Mouse (Mus musculus) brain, embryonic 14.5 days (tissue): ENCODE measurements around the gene 9030612E09Rik. TPM values are rescaled to one million over a fixed set of nuclear protein-coding genes. Genes with fewer than 3 reads are reported as not detected.

Experiments
- DNase-seq: peaks from one replicate; pipeline ENCODE4 v3.0.0-alpha.2; 2011; ENCODE audit warnings: low read depth
- CTCF ChIP-seq: fragments of 200-500 bp; IDR thresholded peaks from 2 replicates; pipeline ENCODE4 v1.5.1; 2012; ENCODE audit warnings: inconsistent platforms, mild to moderate bottlenecking, moderate library complexity, borderline replicate concordance; ENCODE audit not compliant: insufficient read depth, insufficient read length; ENCODE audit errors: extremely low read depth
- POLR2A ChIP-seq: fragments of 200-500 bp; IDR thresholded peaks from 2 replicates; pipeline ENCODE4 v1.6.1; 2012; ENCODE audit warnings: mild to moderate bottlenecking, inconsistent platforms, borderline replicate concordance; ENCODE audit not compliant: poor library complexity, insufficient read depth, insufficient read length, severe bottlenecking; ENCODE audit errors: extremely low read depth
- polyA plus RNA-seq: library from polyadenylated mRNA; depleted of rRNA; stranded (reverse); fragments of >200 nt; gene quantifications from 2 replicates; pipeline ENCODE4 v1.2.3, GENCODE M21; 2012

9030612E09Rik gene
- polyA plus RNA-seq, 1 experiment = 3.3 TPM

DNA sequence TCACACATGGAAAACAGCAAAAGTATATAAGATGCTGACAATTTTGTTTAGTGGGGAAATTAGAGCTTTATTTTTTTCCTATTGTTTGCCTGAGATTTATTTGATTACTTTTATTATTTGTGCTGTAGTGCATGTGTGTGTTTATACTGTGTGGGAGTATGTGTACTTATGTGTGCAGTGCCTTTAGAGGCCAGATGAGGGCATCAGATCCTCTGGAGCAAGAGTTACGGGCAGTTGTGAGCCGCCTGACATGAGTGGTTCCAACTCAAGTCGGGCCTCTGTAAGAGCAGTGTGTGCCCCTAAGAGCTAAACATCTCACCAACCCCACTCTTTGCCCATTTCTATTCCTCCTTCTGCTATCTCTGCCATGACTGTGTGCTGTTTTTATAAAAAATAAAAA lies 7.7 kb upstream of the 9030612E09Rik start:
- TF ChIP-seq POLR2A (no peak), CTCF (peak; percentile 13; the same call in 1 of the 2 replicates)

DNA sequence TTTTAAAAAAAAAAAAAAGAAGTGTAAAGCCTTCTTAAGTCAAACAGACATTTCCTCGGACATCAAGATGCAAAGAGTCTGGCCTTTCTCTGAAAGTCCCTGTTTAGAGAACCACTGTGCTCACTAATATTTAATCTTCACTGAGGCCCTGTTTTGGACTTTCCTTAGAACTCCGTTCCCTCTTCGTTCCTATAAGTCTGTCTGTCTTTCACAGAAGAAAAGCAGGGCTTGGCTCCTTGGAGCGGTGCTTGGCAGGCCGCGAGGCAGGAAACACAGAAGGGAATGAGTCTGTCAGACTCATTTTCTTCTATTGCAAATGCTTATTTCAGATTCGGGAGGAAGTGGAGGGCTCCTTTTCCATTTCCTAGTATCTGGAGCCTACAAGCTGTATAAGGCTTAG lies 5.7 kb upstream of the 9030612E09Rik start:
- TF ChIP-seq POLR2A (no peak), CTCF (no peak)
- DNase-seq = no peak

More for the DNA sequence above, 7.7 kb upstream of the 9030612E09Rik start:
- no peak for DNase-seq

DNA sequence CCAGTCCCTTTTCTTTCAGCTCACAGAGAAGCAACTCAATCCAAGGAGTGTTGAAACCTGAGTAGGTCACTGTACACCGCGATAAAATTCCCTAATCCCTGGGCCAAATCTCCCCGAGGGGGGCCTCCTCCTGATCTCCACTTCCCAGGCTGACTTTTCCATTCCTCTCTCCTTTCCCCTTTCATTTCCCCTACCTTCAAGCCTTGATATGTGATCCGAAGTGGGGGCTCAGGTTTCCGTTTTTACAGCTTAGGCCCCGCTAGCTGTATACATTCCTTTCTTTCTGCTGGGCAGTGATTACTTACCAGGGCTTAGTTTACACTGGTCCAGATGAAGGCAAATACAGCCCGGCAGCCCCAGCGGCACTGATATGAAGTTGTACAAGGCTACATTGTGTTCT lies 3.4 kb upstream of the 9030612E09Rik start:
- peak; percentile 35 for DNase-seq
- no peak for TF ChIP-seq POLR2A
- no peak for TF ChIP-seq CTCF

DNA sequence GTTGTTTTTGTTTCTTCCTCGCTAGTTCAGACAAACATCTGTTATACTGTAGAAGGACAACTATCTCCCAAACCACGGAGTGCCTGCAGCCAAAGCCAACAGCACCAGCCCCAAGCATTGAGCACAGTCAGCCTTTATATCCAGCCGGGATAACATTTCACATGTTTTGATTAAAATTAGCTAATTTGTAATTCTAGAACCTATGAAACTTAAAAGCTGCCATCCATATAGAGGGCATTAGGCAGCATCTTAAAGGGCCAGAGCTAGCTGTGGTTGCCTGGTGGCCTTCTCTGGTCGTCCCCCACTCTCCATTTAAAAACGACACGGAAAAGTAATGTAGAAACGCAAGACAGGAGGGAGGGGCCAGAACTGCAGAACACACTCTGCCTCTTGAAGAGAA lies 2.4 kb upstream of the 9030612E09Rik start:
- DNase-seq = peak; percentile 37
- no peak for TF ChIP-seq CTCF
- no peak for TF ChIP-seq POLR2A

DNA sequence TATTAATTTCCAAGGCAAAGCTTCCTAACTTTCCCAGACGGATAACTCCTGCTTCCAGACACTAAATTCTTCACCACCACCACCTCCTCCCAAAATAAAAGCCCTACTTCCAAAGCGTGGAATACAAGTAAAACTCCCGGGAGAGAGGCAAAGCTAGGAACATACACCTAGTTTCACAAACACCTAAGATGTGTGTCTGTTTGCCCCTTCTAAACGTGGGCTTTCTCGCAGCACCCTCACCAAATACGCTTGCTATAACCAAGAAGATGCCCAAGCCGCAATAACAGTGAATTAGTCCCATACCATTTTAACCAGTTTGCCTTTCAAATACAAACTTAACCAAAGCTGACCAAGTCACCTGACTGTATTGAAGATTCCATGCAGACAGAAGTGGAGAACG lies 1.9 kb upstream of the 9030612E09Rik start:
- peak; percentile 46 for DNase-seq
- TF ChIP-seq POLR2A (no peak), CTCF (no peak)

DNA sequence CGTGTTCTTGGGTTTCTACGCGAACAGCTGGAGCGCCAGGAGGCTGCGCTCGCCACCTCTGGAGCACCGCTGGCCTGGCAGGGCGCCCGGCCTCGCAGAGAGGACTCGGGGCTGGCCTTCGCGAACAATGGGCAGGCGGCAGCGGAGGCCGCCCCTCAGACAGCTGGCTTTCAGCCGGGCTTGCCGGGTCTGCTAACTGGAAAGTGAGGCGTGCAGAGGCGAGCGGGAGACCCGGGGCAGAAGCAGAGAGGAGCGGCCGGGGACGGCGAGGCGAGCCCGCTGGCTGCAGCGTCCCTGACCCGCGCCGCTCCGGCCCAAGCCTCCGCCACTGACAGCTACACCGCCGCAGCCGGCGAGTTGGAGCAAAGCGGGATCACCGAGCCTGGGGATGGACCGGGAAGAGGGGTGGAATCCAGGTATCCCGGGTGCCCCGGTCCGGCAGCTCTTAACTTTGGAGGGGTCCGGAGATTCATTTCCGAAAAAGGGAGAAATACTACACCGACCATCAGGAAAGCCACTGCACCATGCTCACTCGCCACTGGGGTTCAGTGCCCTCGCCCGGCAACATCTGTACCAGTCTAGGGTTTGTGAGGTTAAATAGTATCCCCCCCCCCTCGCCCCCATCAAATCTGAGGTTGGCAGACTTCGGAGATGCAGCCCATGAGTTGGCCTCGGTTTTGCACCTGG lies 1.2 kb upstream of the 9030612E09Rik start:
- TF ChIP-seq CTCF = peak; percentile 31; the same call in 1 of the 2 replicates
- no peak for TF ChIP-seq POLR2A
- peak; percentile 74 for DNase-seq

DNA sequence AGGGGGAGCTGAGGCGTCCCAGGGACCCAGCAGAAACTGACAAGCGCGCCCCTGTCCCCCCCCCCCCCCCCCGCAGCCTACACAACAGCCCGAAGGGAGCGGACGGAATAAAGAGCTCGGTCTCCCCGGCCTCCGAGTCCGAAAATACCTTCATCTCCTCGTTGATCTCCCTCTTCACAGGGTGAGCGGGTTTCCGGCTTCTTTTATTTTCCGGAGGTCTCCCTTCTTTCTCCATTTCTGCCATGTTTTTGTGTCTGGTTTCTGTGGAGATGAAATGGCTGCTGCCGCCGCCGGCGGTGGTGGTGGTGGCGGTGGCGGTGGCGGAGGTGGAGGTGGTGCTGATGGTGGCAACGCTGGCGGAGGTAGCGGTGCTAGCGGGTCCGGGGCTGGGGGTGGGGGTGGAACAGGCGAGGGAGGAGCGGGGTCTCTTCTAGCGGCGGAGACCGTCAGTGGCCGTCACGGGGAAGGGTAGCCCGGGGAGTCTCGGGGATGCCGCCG lies 627 bp upstream of the 9030612E09Rik start:
- no peak for TF ChIP-seq POLR2A
- no peak for TF ChIP-seq CTCF
- peak; percentile 69 for DNase-seq

DNA sequence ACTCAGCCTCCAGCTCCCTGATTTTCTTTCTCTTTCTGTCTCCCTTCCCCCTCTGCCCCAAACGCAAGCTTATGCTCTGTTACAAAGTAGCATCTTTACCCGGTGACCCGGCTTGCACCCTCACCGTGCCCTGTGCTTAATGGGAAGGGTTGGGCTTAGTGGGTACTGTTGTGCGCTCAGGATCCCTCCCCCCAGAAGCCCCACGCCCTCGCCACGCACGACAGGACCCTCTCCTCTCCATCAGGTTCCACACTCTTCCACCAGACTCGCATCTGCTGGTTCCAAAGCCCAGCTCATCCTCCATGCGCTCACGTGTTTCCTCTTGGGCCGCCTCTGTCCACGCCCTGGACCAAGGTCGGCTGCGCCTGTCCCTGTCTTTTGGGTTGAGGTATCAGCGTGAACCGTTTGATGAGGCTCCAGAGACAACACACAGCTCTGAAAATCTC lies 675 bp downstream of the 9030612E09Rik start:
- no peak for DNase-seq
- TF ChIP-seq POLR2A = no peak
- no peak for TF ChIP-seq CTCF

DNA sequence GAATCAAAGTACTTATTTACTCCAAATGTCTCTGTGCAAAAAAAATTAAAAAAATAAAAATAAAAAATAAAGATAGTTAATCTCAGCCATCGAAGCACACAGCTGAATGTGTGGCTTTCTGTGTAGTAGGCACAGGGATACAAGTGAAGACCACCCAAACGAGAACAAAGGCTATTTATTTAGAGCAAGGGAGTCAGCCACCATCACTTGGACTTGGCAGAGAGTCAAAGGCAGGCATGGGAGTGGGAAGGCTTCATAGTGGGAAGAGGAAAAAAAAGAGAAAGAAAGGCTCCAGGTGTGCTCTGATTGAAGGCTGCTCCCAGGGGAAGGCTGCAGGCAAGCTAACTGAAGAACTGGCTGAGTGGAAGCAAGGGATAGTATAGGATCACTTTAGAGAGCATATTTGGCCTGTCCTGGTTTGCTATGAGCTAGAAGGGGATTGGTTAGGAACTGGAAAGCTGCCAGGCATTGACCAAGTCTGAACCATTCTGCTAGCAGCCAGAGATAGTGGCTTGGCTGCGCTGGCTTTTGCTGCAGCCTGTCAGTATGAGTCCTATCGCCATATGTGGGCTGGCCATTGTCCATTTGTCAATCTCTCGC lies 5.9 kb downstream of the 9030612E09Rik start:
- TF ChIP-seq CTCF = no peak
- TF ChIP-seq POLR2A = no peak
- DNase-seq = peak; percentile 80

DNA sequence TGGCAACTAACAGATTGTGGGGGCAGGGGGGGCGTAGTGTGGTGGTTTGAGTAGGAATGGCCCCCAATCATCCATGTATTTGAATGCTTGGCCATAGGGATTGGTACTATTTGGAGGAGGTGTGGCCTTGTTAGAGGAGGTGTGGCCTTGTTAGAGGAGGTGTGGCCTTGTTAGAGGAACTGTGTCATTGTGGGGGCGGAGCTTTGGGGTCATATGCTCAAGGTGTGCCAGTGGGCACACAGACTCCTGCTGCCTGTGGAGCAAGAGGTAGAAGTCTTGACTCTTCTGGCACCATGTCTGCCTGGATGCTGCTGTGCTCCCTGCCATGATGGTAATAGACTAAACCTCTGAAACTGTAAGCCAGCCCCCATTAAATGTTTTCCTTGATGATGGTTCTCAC lies 25.7 kb downstream of the 9030612E09Rik start:
- TF ChIP-seq CTCF = no peak
- no peak for TF ChIP-seq POLR2A
- no peak for DNase-seq

DNA sequence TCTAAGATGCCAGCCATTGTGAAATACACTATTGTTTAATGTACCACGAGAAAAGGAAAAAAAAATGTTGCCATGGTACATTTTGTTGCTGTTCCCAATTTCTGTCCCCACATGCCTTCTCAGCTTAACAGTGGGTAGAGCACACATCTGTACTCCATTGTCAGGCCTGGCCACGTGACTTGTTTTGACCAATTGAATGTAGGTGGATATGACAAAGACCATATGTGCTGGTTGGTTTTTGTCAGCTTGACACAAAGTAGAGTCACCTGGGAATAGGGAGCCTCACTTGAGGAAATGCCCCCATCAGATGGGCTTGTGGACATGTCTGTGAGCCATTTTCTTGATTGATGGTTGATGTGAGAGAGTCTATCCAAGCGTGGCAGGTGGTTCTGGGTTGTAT lies 29.4 kb downstream of the 9030612E09Rik start:
- DNase-seq = no peak
- TF ChIP-seq POLR2A (no peak), CTCF (no peak)
